7 mouse cellular contexts compared by ENCODE assay signal in the genomic region with DNA sequence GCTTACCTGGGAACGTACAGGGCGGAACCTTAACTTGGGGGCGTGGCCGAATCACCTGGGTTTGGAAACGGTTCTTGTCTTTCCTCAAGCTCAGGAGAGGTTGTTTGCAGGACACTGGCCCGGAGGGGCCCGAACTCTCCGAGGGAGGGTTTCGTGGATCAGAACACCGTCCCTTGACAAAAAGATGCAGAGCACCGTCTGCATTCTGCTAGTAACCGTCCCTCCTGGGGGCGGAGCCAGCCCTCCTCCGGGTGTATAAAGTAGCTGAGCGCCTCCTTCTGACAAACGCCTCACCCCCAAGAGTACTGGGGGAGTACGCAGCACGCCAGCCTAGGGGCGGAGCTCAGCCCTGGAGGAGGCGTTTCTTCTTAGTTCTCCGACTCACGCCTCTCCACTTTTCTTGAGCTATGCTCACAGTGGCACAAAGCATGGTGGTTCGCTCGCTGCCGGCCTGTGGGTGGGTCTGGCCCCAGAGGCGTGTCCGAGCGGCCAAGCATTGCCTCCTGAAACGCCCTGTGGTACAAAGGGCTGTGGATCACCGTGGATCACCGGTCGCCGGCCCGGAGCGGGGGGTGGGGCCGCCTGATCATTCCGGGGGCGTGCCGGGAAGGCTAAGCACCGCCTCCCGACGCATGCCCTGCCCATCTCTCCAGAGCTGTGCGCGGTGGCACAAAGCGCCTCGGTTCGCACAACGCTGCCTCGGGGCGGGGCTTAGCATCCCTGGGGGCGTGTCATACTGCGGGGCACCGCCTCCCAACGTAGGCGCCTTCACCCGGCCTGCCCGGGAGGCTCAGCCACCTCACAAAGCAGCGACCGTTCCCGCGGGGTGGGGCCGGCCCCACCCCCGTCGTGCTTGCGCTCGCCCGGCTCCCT. TPM values are rescaled to one million over a fixed set of nuclear protein-coding genes. Genes with fewer than 3 reads are reported as not detected.
DNase-seq lines count a peak whose midpoint lies in the region; ATAC-seq lines count a peak whose summit lies in the region.

No protein-coding gene starts in this region.

- peak; percentile 94 for ATAC-seq in intestine, embryonic 16.5 days
- peak; percentile 95 for ATAC-seq in midbrain, embryonic 11.5 days (ENCODE audit: low FRiP score)

- peak overlapping the region; percentile 74 for H3K9ac ChIP-seq in intestine, embryonic 16.5 days (ENCODE audit: low read depth, low read length)
- peak overlapping the region; percentile 72 for H3K9ac ChIP-seq in midbrain, embryonic 11.5 days (ENCODE audit: low read length)

- WGBS in intestine, embryonic 16.5 days = under 1% methylated on average over 65 of the region's 67 CpGs
- WGBS in midbrain, embryonic 11.5 days = under 1% methylated on average over 56 of the region's 67 CpGs

- H3K4me3 ChIP-seq in intestine, embryonic 16.5 days (ENCODE audit: low read length) = peak overlapping the region; percentile 81
- H3K4me3 ChIP-seq in midbrain, embryonic 11.5 days (ENCODE audit: low read depth, low read length) = peak overlapping the region; percentile 80

- no peaks in the 10 kb centered on the region for H3K9me3 ChIP-seq in intestine, embryonic 16.5 days (ENCODE audit: control insufficient read depth, low read length)
- no peaks in the 10 kb centered on the region for H3K9me3 ChIP-seq in midbrain, embryonic 11.5 days (ENCODE audit: control insufficient read depth, low read length)

- H3K4me1 ChIP-seq in intestine, embryonic 16.5 days (ENCODE audit: control insufficient read depth, insufficient read depth, low read length) = peaks cover 13% of the 10 kb centered on the region
- peaks cover 10% of the 10 kb centered on the region for H3K4me1 ChIP-seq in midbrain, embryonic 11.5 days (ENCODE audit: control insufficient read depth, insufficient read depth, low read length)

- H3K36me3 ChIP-seq in intestine, embryonic 16.5 days (ENCODE audit: control insufficient read depth, insufficient read depth, low read length) = no peaks in the 10 kb centered on the region
- H3K36me3 ChIP-seq in midbrain, embryonic 11.5 days (ENCODE audit: control insufficient read depth, insufficient read depth, low read length) = no peaks in the 10 kb centered on the region

- peak; percentile 99 for DNase-seq in adrenal gland, adult 8-10 months
- peak; percentile 100 for DNase-seq in embryo, embryonic 9.5 days (ENCODE audit: extremely low spot score)
- peak; percentile 97 to 100 for DNase-seq in gastrocnemius, postnatal 4 days (ENCODE audit: low spot score in 2 of 2)
- DNase-seq in left cerebral cortex, postnatal 36 days (ENCODE audit: low spot score in 2 of 2) = peak; percentile 98 to 99
- DNase-seq in midbrain, embryonic 11.5 days (ENCODE audit: low spot score, missing footprints) = peak; percentile 100
- DNase-seq in skeletal muscle tissue, adult 2 months (ENCODE audit: low read depth, low spot score) = peak; percentile 99

- intact Hi-C loops in left cerebral cortex, postnatal 36 days (cut with DNase I) = loop anchor here (1.0 to 5.0 kb wide), 2 partner anchors 34 to 46 kb away; a partner anchor contains a TSS

- peak overlapping the region; percentile 97 for H3K27ac ChIP-seq in intestine, embryonic 16.5 days (ENCODE audit: low read length)
- peak overlapping the region; percentile 83 for H3K27ac ChIP-seq in midbrain, embryonic 11.5 days (ENCODE audit: low read depth, low read length)

- H3K27me3 ChIP-seq in intestine, embryonic 16.5 days (replicated peaks; ENCODE audit: control insufficient read depth, insufficient read depth, low read length) = no peaks in the 10 kb centered on the region
- no peaks in the 10 kb centered on the region for H3K27me3 ChIP-seq in midbrain, embryonic 11.5 days (ENCODE audit: control insufficient read depth, insufficient read depth, low read length)

- peak overlapping the region; percentile 65 for H3K4me2 ChIP-seq in intestine, embryonic 16.5 days (ENCODE audit: low read depth, low read length)
- H3K4me2 ChIP-seq in midbrain, embryonic 11.5 days = peak overlapping the region; percentile 60

RNA-seq across cellular contexts. Expression of a gene that starts 0.5 kb away (rescaled TPM):
- 10 to 100 TPM; 37.7 to 59.2 (median 52.6) TPM for total RNA-seq in adrenal gland, adult 8-10 months (2022)
- total RNA-seq in gastrocnemius, postnatal 4 days (2021) = 10 to 100 TPM; 81.9 to 91.2 TPM
- polyA plus RNA-seq in intestine, embryonic 16.5 days (2015; fragmentation: Nextera tagmentation; extraction: Ambion mirVana) = 14.3 and 15.1 TPM in 2 replicates
- total RNA-seq in left cerebral cortex, postnatal 36 days (2021) = 10 to 100 TPM; 70.8 to 76.7 TPM
- polyA plus RNA-seq in midbrain, embryonic 11.5 days (2014; fragmentation: Nextera tagmentation; extraction: Ambion mirVana) = 53.4 and 63.1 TPM in 2 replicates

RNA-seq across cellular contexts. Expression of a gene that starts 20.2 kb away (rescaled TPM):
- 1 to 10 TPM in 3 of 4 experiments, under 1 TPM in 1; 0.77 to 2.3 (median 1.6) TPM for total RNA-seq in adrenal gland, adult 8-10 months (2022)
- total RNA-seq in gastrocnemius, postnatal 4 days (2021) = 1 to 10 TPM; 1.9 to 2.0 TPM
- 2.1 and 3.2 TPM in 2 replicates for polyA plus RNA-seq in intestine, embryonic 16.5 days (2015; fragmentation: Nextera tagmentation; extraction: Ambion mirVana)
- under 1 TPM in 1 of 2 experiments, not detected in 1; 0.34 TPM for total RNA-seq in left cerebral cortex, postnatal 36 days (2021)
- 2.9 and 3.2 TPM in 2 replicates for polyA plus RNA-seq in midbrain, embryonic 11.5 days (2014; fragmentation: Nextera tagmentation; extraction: Ambion mirVana)

RNA-seq across cellular contexts. Expression of a gene that starts 36.1 kb away (rescaled TPM):
- 10 to 100 TPM; 33.2 to 41.1 (median 37.1) TPM for total RNA-seq in adrenal gland, adult 8-10 months (2022)
- total RNA-seq in gastrocnemius, postnatal 4 days (2021) = 10 to 100 TPM; 38.3 to 40.6 TPM
- polyA plus RNA-seq in intestine, embryonic 16.5 days (2015; fragmentation: Nextera tagmentation; extraction: Ambion mirVana) = 72.6 and 79.7 TPM in 2 replicates
- total RNA-seq in left cerebral cortex, postnatal 36 days (2021) = 10 to 100 TPM; 14.2 to 16.7 TPM
- polyA plus RNA-seq in midbrain, embryonic 11.5 days (2014; fragmentation: Nextera tagmentation; extraction: Ambion mirVana) = 64.5 and 68.0 TPM in 2 replicates

RNA-seq across cellular contexts. Expression of a gene that starts 46.4 kb away (rescaled TPM):
- total RNA-seq in adrenal gland, adult 8-10 months (2022) = 10 to 100 TPM; 61.4 to 80.6 (median 69.3) TPM
- 10 to 100 TPM; 46.6 to 51.3 TPM for total RNA-seq in gastrocnemius, postnatal 4 days (2021)
- 22.0 and 23.5 TPM in 2 replicates for polyA plus RNA-seq in intestine, embryonic 16.5 days (2015; fragmentation: Nextera tagmentation; extraction: Ambion mirVana)
- total RNA-seq in left cerebral cortex, postnatal 36 days (2021) = 10 to 100 TPM; 48.9 to 49.1 TPM
- 57.9 and 59.9 TPM in 2 replicates for polyA plus RNA-seq in midbrain, embryonic 11.5 days (2014; fragmentation: Nextera tagmentation; extraction: Ambion mirVana)

RNA-seq across cellular contexts. Expression of a gene that starts 46.5 kb away (rescaled TPM):
- 10 to 100 TPM; 33.2 to 52.0 (median 44.1) TPM for total RNA-seq in adrenal gland, adult 8-10 months (2022)
- 1 to 10 TPM; 5.3 to 6.1 TPM for total RNA-seq in gastrocnemius, postnatal 4 days (2021)
- 34.0 and 34.7 TPM in 2 replicates for polyA plus RNA-seq in intestine, embryonic 16.5 days (2015; fragmentation: Nextera tagmentation; extraction: Ambion mirVana)
- 10 to 100 TPM; 21.5 to 22.7 TPM for total RNA-seq in left cerebral cortex, postnatal 36 days (2021)
- polyA plus RNA-seq in midbrain, embryonic 11.5 days (2014; fragmentation: Nextera tagmentation; extraction: Ambion mirVana) = 14.8 and 15.1 TPM in 2 replicates

Comparison
In these comparisons a context has a peak if more than half of its experiments do, and no peak if none do; other contexts are left out.
1. Peak in every context shown above with its lines: DNase-seq, ATAC-seq, H3K4me3 ChIP-seq and H3K27ac ChIP-seq.